Mouse (Mus musculus) forebrain, postnatal 0 days (tissue): ENCODE results near the gene Gm28635. TPM values are rescaled to one million over a fixed set of nuclear protein-coding genes. Genes with fewer than 3 reads are reported as not detected.

Experiments
- ATAC-seq: fragments of 200-750 bp; cut with Nextera tagmentation; 2 replicates; pipeline ENCODE4 v1.8.0; 2017; ENCODE audit warnings: mild to moderate bottlenecking, moderate library complexity
- DNase-seq: peaks from one replicate; pipeline ENCODE4 v3.0.0-alpha.2; 2015
- H3K27ac ChIP-seq: fragments of 300-500 bp; sonication (generic); 2 replicates; pipeline ENCODE4 v1.5.1; 2014; ENCODE audit warnings: low read depth, mild to moderate bottlenecking, antibody characterized with exemption, low read length, moderate library complexity, mixed read lengths
- H3K27me3 ChIP-seq: fragments of 300-500 bp; sonication (generic); 2 replicates; pipeline ENCODE4 v1.6.1; 2014; ENCODE audit warnings: mild to moderate bottlenecking, low read length, mixed read lengths; ENCODE audit not compliant: insufficient read depth
- H3K36me3 ChIP-seq: fragments of 300-500 bp; sonication (generic); 2 replicates; pipeline ENCODE4 v1.6.1; 2014; ENCODE audit warnings: mild to moderate bottlenecking, moderate library complexity; ENCODE audit not compliant: insufficient read depth
- H3K4me1 ChIP-seq: fragments of 300-500 bp; sonication (generic); 2 replicates; pipeline ENCODE4 v1.6.1; 2014; ENCODE audit warnings: antibody characterized with exemption; ENCODE audit not compliant: insufficient read depth
- H3K4me2 ChIP-seq: fragments of 300-500 bp; sonication (generic); 2 replicates; pipeline ENCODE4 v1.6.1; 2014; ENCODE audit warnings: low read depth, mild to moderate bottlenecking, moderate library complexity
- H3K4me3 ChIP-seq: fragments of 300-500 bp; sonication (generic); 2 replicates; pipeline ENCODE4 v1.5.1; 2014; ENCODE audit warnings: low read depth, low read length, mixed read lengths
- H3K9ac ChIP-seq: fragments of 300-500 bp; sonication (generic); 2 replicates; pipeline ENCODE4 v1.6.1; 2014; ENCODE audit warnings: mild to moderate bottlenecking
- H3K9me3 ChIP-seq: fragments of 300-500 bp; sonication (generic); 2 replicates; pipeline ENCODE4 v1.6.1; 2016; ENCODE audit warnings: low read length
- CTCF ChIP-seq: sonication (generic); IDR thresholded peaks from 2 replicates; pipeline ENCODE4 v1.5.1; 2016; ENCODE audit warnings: antibody characterized with exemption, control low read depth, low read depth
- whole genome bisulfite sequencing: fragments of 180-500 bp; shearing (Covaris S2); extraction: QIAGEN DNeasy Blood & Tissue Kit; methylation state at CpG from one replicate; pipeline ENCODE4 v1.1.7; 2014; 5-methylcytosine and 5-hydroxymethylcytosine counted together
- polyA plus RNA-seq: library from polyadenylated mRNA; unstranded; fragments of >200 nt; fragmentation: Nextera tagmentation; extraction: Ambion mirVana; gene quantifications from 2 replicates; pipeline ENCODE4 v1.2.1, GENCODE M21; 2015
- total RNA-seq: library from RNA; depleted of rRNA; stranded (reverse); fragments of >200 nt; gene quantifications from 2 replicates; pipeline ENCODE4 v1.2.3, GENCODE M21; 2014

Gene Gm28635
- total and polyA plus RNA-seq, 2 experiments from 2014 or later, result not detected

DNA sequence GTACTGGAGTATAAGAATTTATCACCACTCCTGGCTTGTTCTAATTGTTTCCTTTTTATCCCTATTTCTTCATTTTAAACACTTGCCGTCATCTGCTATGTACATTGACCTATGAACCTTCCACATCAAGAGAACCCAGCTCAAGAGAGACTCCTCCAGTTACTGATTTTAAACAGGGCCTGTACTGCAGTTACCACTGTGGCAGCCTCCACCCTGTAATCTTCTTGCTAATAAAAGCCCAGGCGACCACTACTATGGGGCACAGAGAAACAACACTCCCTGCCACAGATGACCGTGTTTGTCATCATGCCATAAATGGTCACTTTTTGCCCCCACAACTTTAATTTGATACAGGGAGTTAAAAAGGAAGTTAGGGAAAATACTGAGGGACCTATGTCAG lies 50.8 kb downstream of the Gm28635 start:
- Histone ChIP-seq H3K27ac (no peak overlapping the region), H3K9me3 (no peaks in the 10 kb centered on the region), H3K4me2 (no peak overlapping the region), H3K27me3 (no peaks in the 10 kb centered on the region), H3K4me3 (no peak overlapping the region), H3K4me1 (no peaks in the 10 kb centered on the region), H3K9ac (no peak overlapping the region), H3K36me3 (peaks cover 7% of the 10 kb centered on the region)
- DNase-seq (no peak), ATAC-seq (no peak)
- no peak for TF ChIP-seq CTCF
- 69% methylated on average over 3 of the region's 3 CpGs for WGBS

DNA sequence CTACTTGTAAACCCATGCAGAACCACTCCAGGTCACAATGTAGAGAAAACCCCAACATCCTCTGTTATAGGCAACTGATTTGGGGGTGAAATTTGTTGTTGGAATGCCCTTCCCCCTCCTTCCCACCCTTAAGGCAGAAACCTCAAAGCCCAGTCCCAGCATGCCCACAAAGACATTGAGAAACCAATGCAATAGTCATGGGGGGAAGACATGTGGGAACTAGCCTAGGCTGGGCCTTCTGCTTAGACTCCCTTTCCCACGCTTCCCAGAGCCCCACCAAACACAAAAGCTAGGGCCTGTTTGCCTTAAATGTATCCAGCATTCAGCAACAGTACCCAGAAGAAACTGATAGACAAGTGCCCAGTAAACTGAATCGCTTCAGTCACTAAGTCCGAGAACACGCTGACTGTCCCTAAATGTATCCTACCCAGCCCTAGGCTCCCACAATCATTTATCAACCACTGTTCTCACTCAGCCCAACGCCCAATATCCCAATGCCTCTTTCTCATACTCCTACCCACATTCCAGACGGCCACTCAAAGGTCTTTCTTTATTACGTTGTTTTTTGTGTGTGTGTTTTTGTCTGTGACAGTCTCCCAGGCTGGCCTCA lies 51.4 kb downstream of the Gm28635 start:
- H3K36me3 ChIP-seq, result peaks cover 6% of the 10 kb centered on the region
- 76% methylated on average over 7 of the region's 7 CpGs for WGBS
- ATAC-seq (no peak), DNase-seq (no peak)
- no peak overlapping the region for H3K27ac ChIP-seq
- H3K9me3 ChIP-seq, result no peaks in the 10 kb centered on the region
- no peaks in the 10 kb centered on the region for H3K4me1 ChIP-seq
- no peak overlapping the region for H3K4me2 ChIP-seq
- no peak overlapping the region for H3K4me3 ChIP-seq
- TF ChIP-seq CTCF, result no peak
- no peaks in the 10 kb centered on the region for H3K27me3 ChIP-seq
- no peak overlapping the region for H3K9ac ChIP-seq

DNA sequence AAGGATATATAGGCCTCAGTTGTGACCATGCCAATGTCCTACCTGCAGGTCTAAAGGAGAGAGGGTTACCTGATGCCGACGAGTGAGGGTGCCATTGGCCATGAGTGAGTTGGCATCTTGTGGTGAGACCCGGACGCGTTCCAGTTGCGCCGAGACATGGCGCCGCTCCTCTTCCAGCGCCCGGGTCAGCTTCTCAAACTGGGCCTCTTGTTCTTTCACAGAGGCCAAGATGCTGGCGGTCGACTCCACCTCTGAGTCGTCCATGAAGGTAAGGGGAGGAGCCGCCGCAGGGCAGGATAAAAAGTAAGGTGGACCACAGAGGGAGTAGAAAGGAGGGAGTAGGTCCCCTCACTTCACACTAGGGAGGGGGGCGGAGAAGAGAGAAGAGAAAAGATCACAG lies 53.6 kb downstream of the Gm28635 start:
- no peak overlapping the region for H3K27ac ChIP-seq
- 95% methylated on average over 17 of the region's 17 CpGs for WGBS

DNA sequence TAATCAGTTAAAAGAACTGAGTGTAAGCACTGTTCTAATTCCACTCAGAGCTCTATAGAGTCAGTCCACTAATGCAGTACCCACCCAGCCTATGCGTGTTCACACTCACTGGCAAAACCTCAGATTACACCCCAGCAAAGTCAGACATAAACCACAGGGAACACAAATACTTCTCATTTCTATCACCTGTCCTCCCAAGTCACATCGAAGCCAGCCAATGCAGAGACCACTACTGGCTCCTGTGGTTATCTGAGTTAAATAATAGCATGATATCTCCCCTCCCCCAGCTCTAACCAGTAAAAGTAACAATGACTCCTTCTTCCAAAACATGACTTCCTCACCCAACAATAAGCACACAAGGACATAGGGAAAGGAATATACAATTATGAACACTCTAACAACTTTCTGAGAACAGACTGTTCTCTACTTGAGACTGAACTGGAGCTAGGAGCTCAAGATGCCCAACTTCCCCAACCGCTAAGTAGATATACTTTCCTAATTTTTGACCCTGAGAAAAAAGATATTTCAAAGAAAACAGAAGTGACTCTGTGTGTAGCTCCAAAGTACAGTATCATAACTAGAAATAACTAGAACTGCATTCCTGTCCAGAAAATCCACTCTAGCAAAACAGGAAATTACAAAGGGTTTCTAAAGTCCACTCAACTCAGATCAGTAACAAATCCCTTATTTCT lies 54.3 kb downstream of the Gm28635 start:
- H3K4me1 ChIP-seq, result no peaks in the 10 kb centered on the region

More for the DNA sequence above, 53.6 kb downstream of the Gm28635 start:
- Histone ChIP-seq H3K27me3 (no peaks in the 10 kb centered on the region), H3K4me2 (no peak overlapping the region), H3K36me3 (peaks cover 25% of the 10 kb centered on the region), H3K4me1 (no peaks in the 10 kb centered on the region), H3K9me3 (no peaks in the 10 kb centered on the region), H3K9ac (no peak overlapping the region), H3K4me3 (no peak overlapping the region)
- ATAC-seq (no peak), DNase-seq (no peak)
- no peak for TF ChIP-seq CTCF

DNA sequence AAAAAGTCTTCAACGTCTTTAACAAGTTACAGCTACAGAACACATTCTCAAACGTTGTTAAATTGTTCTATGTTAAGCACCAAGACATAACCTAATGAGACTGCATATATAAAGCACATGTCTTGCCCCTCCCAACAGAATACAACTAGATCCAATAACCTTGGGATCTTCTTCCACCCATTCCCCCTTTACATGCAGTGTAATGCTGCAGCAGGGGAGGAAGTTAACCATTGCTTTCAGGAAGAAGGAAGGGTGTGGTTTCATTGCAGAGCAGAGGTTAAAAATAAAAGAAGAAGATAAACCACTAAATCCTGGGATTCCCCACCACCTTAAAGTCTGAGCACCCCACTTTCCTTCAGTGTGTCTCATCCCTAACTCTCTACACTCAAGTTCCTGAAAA lies 55.2 kb downstream of the Gm28635 start:
- ATAC-seq, result no peak
- WGBS, result 81% methylated on average over 2 of the region's 2 CpGs
- H3K9me3 ChIP-seq, result no peaks in the 10 kb centered on the region
- H3K9ac ChIP-seq, result no peak overlapping the region
- no peak for DNase-seq
- H3K4me1 ChIP-seq, result no peaks in the 10 kb centered on the region
- H3K27ac ChIP-seq, result no peak overlapping the region
- peaks cover 31% of the 10 kb centered on the region for H3K36me3 ChIP-seq
- H3K4me2 ChIP-seq, result no peak overlapping the region
- no peak for TF ChIP-seq CTCF
- H3K27me3 ChIP-seq, result no peaks in the 10 kb centered on the region
- no peak overlapping the region for H3K4me3 ChIP-seq

More for the DNA sequence above, 54.3 kb downstream of the Gm28635 start:
- no peak for TF ChIP-seq CTCF
- no peak overlapping the region for H3K27ac ChIP-seq
- no peaks in the 10 kb centered on the region for H3K9me3 ChIP-seq
- no peak overlapping the region for H3K9ac ChIP-seq
- H3K27me3 ChIP-seq, result no peaks in the 10 kb centered on the region
- WGBS, result 91% methylated on average over 3 of the region's 3 CpGs
- peaks cover 30% of the 10 kb centered on the region for H3K36me3 ChIP-seq
- no peak overlapping the region for H3K4me3 ChIP-seq
- ATAC-seq (no peak), DNase-seq (no peak)
- H3K4me2 ChIP-seq, result no peak overlapping the region

DNA sequence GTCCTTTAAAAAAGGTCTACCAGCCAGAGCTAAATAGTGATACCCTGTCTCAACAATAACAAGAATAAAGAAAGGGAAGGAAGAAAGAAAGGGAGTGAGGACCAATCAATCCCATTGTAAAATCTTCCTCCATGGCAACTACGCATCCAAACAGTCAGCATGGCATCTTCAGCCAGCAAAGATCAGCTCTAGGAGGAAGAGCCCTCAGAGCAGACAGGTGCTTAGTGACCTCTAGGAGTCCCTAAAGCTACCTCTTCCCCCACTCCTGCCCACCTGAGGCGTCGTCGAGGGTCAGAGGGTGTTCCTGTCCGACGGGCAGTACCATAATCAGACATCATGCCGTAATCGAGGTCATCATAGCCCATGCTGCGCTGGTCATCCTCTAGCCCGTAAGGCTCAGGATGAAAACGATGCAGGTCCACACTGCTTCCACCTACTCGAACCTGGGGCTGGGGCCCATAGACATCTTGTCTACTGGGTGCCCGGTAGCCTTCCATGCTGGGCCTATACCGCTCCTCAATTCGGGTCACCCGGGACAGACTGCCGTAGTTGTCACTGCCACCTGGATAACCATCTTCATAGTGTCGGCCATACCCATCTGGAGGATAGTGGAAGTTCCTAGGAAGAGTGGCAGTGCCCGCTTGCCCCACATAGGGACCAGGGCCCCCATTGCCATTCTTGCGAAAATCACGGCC lies 58.0 kb downstream of the Gm28635 start:
- Histone ChIP-seq H3K9me3 (no peaks in the 10 kb centered on the region), H3K36me3 (peaks cover 47% of the 10 kb centered on the region), H3K4me1 (no peaks in the 10 kb centered on the region), H3K4me3 (no peak overlapping the region), H3K9ac (no peak overlapping the region), H3K27ac (no peak overlapping the region), H3K4me2 (no peak overlapping the region), H3K27me3 (no peaks in the 10 kb centered on the region)
- no peak for ATAC-seq
- DNase-seq, result no peak
- no peak for TF ChIP-seq CTCF
- WGBS, result 97% methylated on average over 21 of the region's 21 CpGs

DNA sequence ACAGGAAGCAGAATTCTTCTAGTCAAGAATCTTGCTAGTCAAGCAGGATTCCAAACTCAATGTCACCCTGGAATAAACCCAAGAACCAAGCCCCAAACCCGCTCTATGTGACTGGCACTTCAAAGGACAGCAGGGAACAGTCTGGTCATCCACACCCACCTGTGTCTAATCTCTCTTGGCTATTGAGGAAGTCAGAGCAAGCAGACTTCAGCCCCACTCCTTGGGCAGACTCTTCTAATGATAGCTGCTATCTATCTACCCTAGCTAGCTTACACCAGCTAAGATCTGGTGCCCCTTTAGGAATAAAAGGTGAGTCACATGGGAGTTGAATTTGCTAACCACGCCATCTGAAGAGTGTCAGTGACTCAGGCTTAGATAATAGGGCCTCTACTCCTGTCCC lies 58.9 kb downstream of the Gm28635 start:
- TF ChIP-seq CTCF, result no peak
- Histone ChIP-seq H3K27ac (no peak overlapping the region), H3K27me3 (no peaks in the 10 kb centered on the region), H3K4me2 (no peak overlapping the region), H3K4me1 (no peaks in the 10 kb centered on the region), H3K4me3 (no peak overlapping the region), H3K36me3 (peaks cover 48% of the 10 kb centered on the region), H3K9ac (no peak overlapping the region), H3K9me3 (no peaks in the 10 kb centered on the region)
- 89% methylated on average over 2 of the region's 2 CpGs for WGBS
- ATAC-seq (no peak), DNase-seq (no peak)
